Mouse (Mus musculus) neural tube, embryonic 15.5 days (tissue): Measurements from ENCODE around the gene Tpo. TPM values are rescaled to one million over a fixed set of nuclear protein-coding genes. Genes with fewer than 3 reads are reported as not detected.

Source experiments
- ATAC-seq: fragments of 200-750 bp; cut with Nextera tagmentation; 2 replicates; pipeline ENCODE4 v1.8.0; 2017; ENCODE audit warnings: mild to moderate bottlenecking, moderate TSS enrichment, moderate library complexity; ENCODE audit not compliant: low FRiP score
- H3K27ac ChIP-seq: fragments of 300-500 bp; sonication (generic); replicated peaks from 2 replicates; pipeline ENCODE4 v1.5.1; 2015; ENCODE audit warnings: mild to moderate bottlenecking, inconsistent platforms
- H3K27me3 ChIP-seq: fragments of 300-500 bp; sonication (generic); replicated peaks from 2 replicates; pipeline ENCODE4 v1.6.1; 2015; ENCODE audit warnings: inconsistent platforms
- H3K36me3 ChIP-seq: fragments of 300-500 bp; sonication (generic); 2 replicates; pipeline ENCODE4 v1.6.1; 2015; ENCODE audit warnings: inconsistent platforms
- H3K4me1 ChIP-seq: fragments of 300-500 bp; sonication (generic); 2 replicates; pipeline ENCODE4 v1.6.1; 2015; ENCODE audit warnings: inconsistent platforms
- H3K4me2 ChIP-seq: fragments of 300-500 bp; sonication (generic); 2 replicates; pipeline ENCODE4 v1.6.1; 2015; ENCODE audit warnings: inconsistent platforms, mild to moderate bottlenecking, moderate library complexity
- H3K4me3 ChIP-seq: fragments of 300-500 bp; sonication (generic); replicated peaks from 2 replicates; pipeline ENCODE4 v1.5.1; 2015; ENCODE audit warnings: mild to moderate bottlenecking, inconsistent platforms
- H3K9ac ChIP-seq: fragments of 300-500 bp; sonication (generic); replicated peaks from 2 replicates; pipeline ENCODE4 v1.6.1; 2015; ENCODE audit warnings: mild to moderate bottlenecking, inconsistent platforms
- H3K9me3 ChIP-seq: fragments of 300-500 bp; sonication (generic); replicated peaks from 2 replicates; pipeline ENCODE4 v1.6.1; 2016; ENCODE audit warnings: inconsistent platforms
- WGBS: fragments of 180-500 bp; shearing (Covaris S2); methylation state at CpG from one replicate; pipeline ENCODE4 v1.1.7; 2015; ENCODE audit warnings: mixed read lengths; 5-methylcytosine and 5-hydroxymethylcytosine counted together
- polyA plus RNA-seq: library from polyadenylated mRNA; unstranded; fragments of >200 nt; fragmentation: Nextera tagmentation; extraction: Ambion mirVana; gene quantifications from 2 replicates; pipeline ENCODE4 v1.2.1, GENCODE M21; 2015

The Tpo gene
- polyA plus RNA-seq, 1 experiment from 2014 or later, result 0.19 TPM

GRCm38 (mm10) chr12:30035841-30036568 is 96.4 kb downstream of the Tpo start:
- no peak overlapping the region for H3K4me2 ChIP-seq
- H3K27ac ChIP-seq, result peak overlapping the region; percentile 68
- H3K36me3 ChIP-seq, result no peaks in the 10 kb centered on the region
- no peaks in the 10 kb centered on the region for H3K9me3 ChIP-seq
- H3K4me1 ChIP-seq, result peaks cover 21% of the 10 kb centered on the region
- no peak overlapping the region for H3K4me3 ChIP-seq
- no peaks in the 10 kb centered on the region for H3K27me3 ChIP-seq
- ATAC-seq, result no peak
- no peak overlapping the region for H3K9ac ChIP-seq

- Histone ChIP-seq H3K27me3 (no peaks in the 10 kb centered on the region), H3K4me3 (no peak overlapping the region), H3K4me1 (peaks cover 21% of the 10 kb centered on the region), H3K4me2 (no peak overlapping the region), H3K9me3 (no peaks in the 10 kb centered on the region), H3K27ac (peak overlapping the region; percentile 68), H3K9ac (no peak overlapping the region), H3K36me3 (no peaks in the 10 kb centered on the region)
- no peak for ATAC-seq
- 25% methylated on average over 1 of the region's 1 CpGs for WGBS
These were observed 97.0 kb downstream of the Tpo start for GRCm38 (mm10) chr12:30035406-30035805.

GRCm38 (mm10) chr12:30034681-30035080 is 97.7 kb downstream of the Tpo start:
- H3K27ac ChIP-seq, result no peak overlapping the region
- no peak overlapping the region for H3K4me3 ChIP-seq
- no peak overlapping the region for H3K9ac ChIP-seq
- ATAC-seq, result no peak
- no peaks in the 10 kb centered on the region for H3K36me3 ChIP-seq
- no peaks in the 10 kb centered on the region for H3K9me3 ChIP-seq
- H3K4me1 ChIP-seq, result peaks cover 21% of the 10 kb centered on the region
- no peaks in the 10 kb centered on the region for H3K27me3 ChIP-seq
- WGBS, result 89% methylated on average over 5 of the region's 5 CpGs
- no peak overlapping the region for H3K4me2 ChIP-seq

- no peak overlapping the region for H3K27ac ChIP-seq
- WGBS, result 82% methylated on average over 5 of the region's 5 CpGs
- H3K9ac ChIP-seq, result no peak overlapping the region
- H3K9me3 ChIP-seq, result no peaks in the 10 kb centered on the region
- H3K4me2 ChIP-seq, result no peak overlapping the region
- no peaks in the 10 kb centered on the region for H3K27me3 ChIP-seq
- no peak overlapping the region for H3K4me3 ChIP-seq
- peaks cover 6% of the 10 kb centered on the region; the same call in 1 of the 2 replicates for H3K4me1 ChIP-seq
- H3K36me3 ChIP-seq, result no peaks in the 10 kb centered on the region
- no peak for ATAC-seq
These were observed 101.9 kb downstream of the Tpo start for GRCm38 (mm10) chr12:30030571-30030970.

GRCm38 (mm10) chr12:30029111-30029510 is 103.3 kb downstream of the Tpo start:
- WGBS, result 94% methylated on average over 1 of the region's 1 CpGs
- no peak overlapping the region for H3K9ac ChIP-seq
- H3K4me2 ChIP-seq, result no peak overlapping the region
- H3K27ac ChIP-seq, result no peak overlapping the region
- no peaks in the 10 kb centered on the region for H3K36me3 ChIP-seq
- H3K4me1 ChIP-seq, result peaks cover 3% of the 10 kb centered on the region; the same call in 1 of the 2 replicates
- H3K4me3 ChIP-seq, result no peak overlapping the region
- H3K27me3 ChIP-seq, result no peaks in the 10 kb centered on the region
- no peaks in the 10 kb centered on the region for H3K9me3 ChIP-seq
- ATAC-seq, result no peak

GRCm38 (mm10) chr12:30027721-30028340 is 104.6 kb downstream of the Tpo start:
- ATAC-seq, result no peak
- Histone ChIP-seq H3K27ac (no peak overlapping the region), H3K9me3 (no peaks in the 10 kb centered on the region), H3K4me2 (no peak overlapping the region), H3K4me1 (peaks cover 3% of the 10 kb centered on the region; the same call in 1 of the 2 replicates), H3K36me3 (0 out of 2 replicates have a peak, but pooled peaks cover 2% of the 10 kb centered on the region), H3K4me3 (no peak overlapping the region), H3K9ac (no peak overlapping the region), H3K27me3 (no peaks in the 10 kb centered on the region)
- 91% methylated on average over 3 of the region's 3 CpGs for WGBS

- 38% methylated on average over 2 of the region's 2 CpGs for WGBS
- H3K4me3 ChIP-seq, result no peak overlapping the region
- ATAC-seq, result no peak
- H3K9me3 ChIP-seq, result no peaks in the 10 kb centered on the region
- H3K36me3 ChIP-seq, result peaks cover 15% of the 10 kb centered on the region
- peaks cover 2% of the 10 kb centered on the region; the same call in 1 of the 2 replicates for H3K4me1 ChIP-seq
- H3K27ac ChIP-seq, result no peak overlapping the region
- H3K4me2 ChIP-seq, result no peak overlapping the region
- H3K27me3 ChIP-seq, result no peaks in the 10 kb centered on the region
- no peak overlapping the region for H3K9ac ChIP-seq
These were observed 108.1 kb downstream of the Tpo start for GRCm38 (mm10) chr12:30024264-30024825.

- WGBS, result 38% methylated on average over 3 of the region's 3 CpGs
- Histone ChIP-seq H3K27ac (no peak overlapping the region), H3K36me3 (peaks cover 15% of the 10 kb centered on the region), H3K4me2 (no peak overlapping the region), H3K27me3 (no peaks in the 10 kb centered on the region), H3K9ac (no peak overlapping the region), H3K4me3 (no peak overlapping the region), H3K9me3 (no peaks in the 10 kb centered on the region), H3K4me1 (no peaks in the 10 kb centered on the region)
- no peak for ATAC-seq
These were observed 108.9 kb downstream of the Tpo start for GRCm38 (mm10) chr12:30023491-30023890.

GRCm38 (mm10) chr12:30020447-30020846 is 112.0 kb downstream of the Tpo start:
- Histone ChIP-seq H3K4me1 (0 out of 2 replicates have a peak, but pooled peaks cover 4% of the 10 kb centered on the region), H3K9ac (no peak overlapping the region), H3K36me3 (peaks cover 29% of the 10 kb centered on the region), H3K4me3 (no peak overlapping the region), H3K27ac (no peak overlapping the region), H3K9me3 (no peaks in the 10 kb centered on the region), H3K4me2 (no peak overlapping the region), H3K27me3 (no peaks in the 10 kb centered on the region)
- ATAC-seq, result no peak

GRCm38 (mm10) chr12:30017131-30017530 is 115.3 kb downstream of the Tpo start:
- Histone ChIP-seq H3K9me3 (no peaks in the 10 kb centered on the region), H3K36me3 (peaks cover 54% of the 10 kb centered on the region), H3K4me3 (no peak overlapping the region), H3K4me2 (no peak overlapping the region), H3K9ac (no peak overlapping the region), H3K27me3 (no peaks in the 10 kb centered on the region), H3K27ac (no peak overlapping the region), H3K4me1 (0 out of 2 replicates have a peak, but pooled peaks cover 4% of the 10 kb centered on the region)
- ATAC-seq, result no peak
- WGBS, result 73% methylated on average over 3 of the region's 3 CpGs

- no peaks in the 10 kb centered on the region for H3K9me3 ChIP-seq
- H3K27me3 ChIP-seq, result no peaks in the 10 kb centered on the region
- H3K4me3 ChIP-seq, result no peak overlapping the region
- no peak overlapping the region for H3K9ac ChIP-seq
- H3K27ac ChIP-seq, result no peak overlapping the region
- H3K4me2 ChIP-seq, result no peak overlapping the region
- ATAC-seq, result no peak
- 95% methylated on average over 9 of the region's 9 CpGs for WGBS
- peaks cover 61% of the 10 kb centered on the region for H3K36me3 ChIP-seq
- 0 out of 2 replicates have a peak, but pooled peaks cover 4% of the 10 kb centered on the region for H3K4me1 ChIP-seq
These were observed 116.9 kb downstream of the Tpo start for GRCm38 (mm10) chr12:30015501-30015900.

GRCm38 (mm10) chr12:30008741-30009140 is 123.7 kb downstream of the Tpo start:
- no peak overlapping the region for H3K9ac ChIP-seq
- H3K9me3 ChIP-seq, result no peaks in the 10 kb centered on the region
- peaks cover 64% of the 10 kb centered on the region for H3K36me3 ChIP-seq
- H3K27me3 ChIP-seq, result no peaks in the 10 kb centered on the region
- no peak for ATAC-seq
- peaks cover 12% of the 10 kb centered on the region for H3K4me1 ChIP-seq
- H3K4me3 ChIP-seq, result no peak overlapping the region
- no peak overlapping the region for H3K4me2 ChIP-seq
- 84% methylated on average over 5 of the region's 5 CpGs for WGBS
- H3K27ac ChIP-seq, result no peak overlapping the region
